Mouse (Mus musculus): ENCODE data around the gene Aox3. TPM values are rescaled to one million over a fixed set of nuclear protein-coding genes. Genes with fewer than 3 reads are reported as not detected.

The Aox3 gene
- polyA plus RNA-seq, 1 experiment: 0.03 TPM

GRCm38 (mm10) chr1:58144384-58145069, 31.6 kb downstream of the Aox3 start:
- 18% methylated on average over 10 of the region's 10 CpGs for WGBS
- Histone ChIP-seq H3K36me3 (ENCODE audit: control insufficient read depth, insufficient read depth, low read length) (no peaks in the 10 kb centered on the region), H3K27me3 (ENCODE audit: control insufficient read depth, insufficient read depth, low read length) (no peaks in the 10 kb centered on the region), H3K4me3 (ENCODE audit: low read depth, low read length) (no peak overlapping the region), H3K4me1 (ENCODE audit: control insufficient read depth, insufficient read depth, insufficient read length, low read length) (no peaks in the 10 kb centered on the region), H3K27ac (ENCODE audit: insufficient read depth, low read depth, low read length) (no peak overlapping the region)
- TF ChIP-seq CTCF (IDR thresholded peaks at IDR 0.05; ENCODE audit: extremely low read depth, insufficient read length, insufficient replicate concordance, low read depth, low read length) (no peak), POLR2A (IDR thresholded peaks at IDR 0.05; ENCODE audit: low read depth, low read length) (no peak)

DNA sequence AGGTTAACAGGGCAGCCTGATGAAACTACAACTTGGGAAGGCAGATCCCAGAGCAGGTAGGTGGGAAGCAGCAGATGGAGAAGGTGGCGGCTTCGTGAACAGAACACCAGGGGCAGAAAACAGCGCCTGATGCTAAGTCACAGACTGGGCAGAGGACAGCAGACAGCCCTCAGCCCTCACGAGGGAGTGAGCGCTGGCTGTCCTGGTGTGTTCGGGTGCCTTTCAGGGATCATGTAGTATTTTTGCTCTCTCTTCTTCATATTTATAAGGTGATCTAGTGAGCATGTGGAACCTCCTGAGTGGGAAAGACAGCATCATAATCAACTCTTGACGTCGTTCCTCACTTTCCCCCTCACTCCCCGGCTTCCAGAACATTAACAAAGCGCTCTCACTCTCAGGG, 33.1 kb downstream of the Aox3 start:
- no peak overlapping the region for H3K4me3 ChIP-seq (ENCODE audit: low read depth, low read length)
- no peaks in the 10 kb centered on the region for H3K27me3 ChIP-seq (ENCODE audit: control insufficient read depth, insufficient read depth, low read length)
- no peaks in the 10 kb centered on the region for H3K4me1 ChIP-seq (ENCODE audit: control insufficient read depth, insufficient read depth, insufficient read length, low read length)
- H3K36me3 ChIP-seq (ENCODE audit: control insufficient read depth, insufficient read depth, low read length): no peaks in the 10 kb centered on the region
- TF ChIP-seq POLR2A (IDR thresholded peaks at IDR 0.05; ENCODE audit: low read depth, low read length): no peak
- TF ChIP-seq CTCF (IDR thresholded peaks at IDR 0.05; ENCODE audit: extremely low read depth, insufficient read length, insufficient replicate concordance, low read depth, low read length): no peak
- WGBS: 84% methylated on average over 10 of the region's 10 CpGs
- H3K27ac ChIP-seq (ENCODE audit: insufficient read depth, low read depth, low read length): no peak overlapping the region

DNA sequence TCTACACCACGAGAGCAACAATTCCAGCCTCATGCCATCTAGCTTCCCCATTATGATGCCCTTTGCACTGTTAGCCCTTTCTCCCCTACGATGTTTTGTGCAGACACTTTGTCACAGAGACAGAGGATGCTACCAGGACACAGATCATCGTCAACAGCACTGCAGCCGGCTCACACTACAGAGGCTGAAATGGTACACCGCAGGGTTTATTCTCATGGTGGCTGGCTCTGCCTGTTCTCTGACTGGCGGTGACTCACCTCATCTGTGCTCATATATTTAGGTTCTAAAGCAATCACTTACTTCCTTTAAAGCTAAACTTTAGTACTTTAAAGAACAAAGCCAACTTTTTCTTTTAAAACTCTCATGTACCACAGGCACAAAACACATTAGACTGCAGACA, 34.8 kb downstream of the Aox3 start:
- 65% methylated on average over 6 of the region's 6 CpGs for WGBS
- Histone ChIP-seq H3K27me3 (ENCODE audit: control insufficient read depth, insufficient read depth, low read length) (no peaks in the 10 kb centered on the region), H3K27ac (ENCODE audit: insufficient read depth, low read depth, low read length) (no peak overlapping the region), H3K4me1 (ENCODE audit: control insufficient read depth, insufficient read depth, insufficient read length, low read length) (no peaks in the 10 kb centered on the region), H3K4me3 (ENCODE audit: low read depth, low read length) (no peak overlapping the region), H3K36me3 (ENCODE audit: control insufficient read depth, insufficient read depth, low read length) (no peaks in the 10 kb centered on the region)
- TF ChIP-seq POLR2A (IDR thresholded peaks at IDR 0.05; ENCODE audit: low read depth, low read length) (no peak), CTCF (IDR thresholded peaks at IDR 0.05; ENCODE audit: extremely low read depth, insufficient read length, insufficient replicate concordance, low read depth, low read length) (no peak)

GRCm38 (mm10) chr1:58152247-58152646, 39.3 kb downstream of the Aox3 start:
- no peak for TF ChIP-seq POLR2A (IDR thresholded peaks at IDR 0.05; ENCODE audit: low read depth, low read length)
- TF ChIP-seq CTCF (IDR thresholded peaks at IDR 0.05; ENCODE audit: extremely low read depth, insufficient read length, insufficient replicate concordance, low read depth, low read length): no peak
- Histone ChIP-seq H3K27me3 (ENCODE audit: control insufficient read depth, insufficient read depth, low read length) (no peaks in the 10 kb centered on the region), H3K36me3 (ENCODE audit: control insufficient read depth, insufficient read depth, low read length) (no peaks in the 10 kb centered on the region), H3K27ac (ENCODE audit: insufficient read depth, low read depth, low read length) (no peak overlapping the region), H3K4me3 (ENCODE audit: low read depth, low read length) (no peak overlapping the region), H3K4me1 (ENCODE audit: control insufficient read depth, insufficient read depth, insufficient read length, low read length) (no peaks in the 10 kb centered on the region)
- WGBS: 65% methylated on average over 8 of the region's 8 CpGs

DNA sequence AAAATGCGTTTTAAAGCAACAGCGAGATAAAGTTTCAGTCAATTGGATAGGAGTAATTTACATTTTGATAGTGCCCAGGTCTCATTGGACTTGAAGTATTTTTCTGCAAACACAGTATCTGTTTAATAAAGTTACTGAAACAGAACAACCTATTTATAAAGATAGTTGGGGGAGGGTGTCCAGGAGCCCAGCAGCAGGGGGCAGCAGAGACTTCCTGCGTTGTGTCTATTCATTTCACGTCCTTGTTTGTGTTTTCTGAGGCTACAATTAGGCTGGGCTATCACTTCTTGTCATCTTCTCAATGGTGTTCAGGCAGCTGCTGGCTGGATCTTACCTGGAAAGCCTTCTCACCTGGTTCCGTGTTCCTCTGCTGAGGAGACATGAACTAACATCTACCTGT, 43.8 kb downstream of the Aox3 start:
- H3K36me3 ChIP-seq (ENCODE audit: control insufficient read depth, insufficient read depth, low read length): no peaks in the 10 kb centered on the region
- no peaks in the 10 kb centered on the region for H3K27me3 ChIP-seq (ENCODE audit: control insufficient read depth, insufficient read depth, low read length)
- WGBS: 50% methylated on average over 5 of the region's 5 CpGs
- H3K4me3 ChIP-seq (ENCODE audit: low read depth, low read length): no peak overlapping the region
- H3K4me1 ChIP-seq (ENCODE audit: control insufficient read depth, insufficient read depth, insufficient read length, low read length): no peaks in the 10 kb centered on the region
- no peak overlapping the region for H3K27ac ChIP-seq (ENCODE audit: insufficient read depth, low read depth, low read length)
- TF ChIP-seq CTCF (IDR thresholded peaks at IDR 0.05; ENCODE audit: extremely low read depth, insufficient read length, insufficient replicate concordance, low read depth, low read length) (peak; percentile 65; the same call in 1 of the 2 replicates), POLR2A (IDR thresholded peaks at IDR 0.05; ENCODE audit: low read depth, low read length) (no peak)

DNA sequence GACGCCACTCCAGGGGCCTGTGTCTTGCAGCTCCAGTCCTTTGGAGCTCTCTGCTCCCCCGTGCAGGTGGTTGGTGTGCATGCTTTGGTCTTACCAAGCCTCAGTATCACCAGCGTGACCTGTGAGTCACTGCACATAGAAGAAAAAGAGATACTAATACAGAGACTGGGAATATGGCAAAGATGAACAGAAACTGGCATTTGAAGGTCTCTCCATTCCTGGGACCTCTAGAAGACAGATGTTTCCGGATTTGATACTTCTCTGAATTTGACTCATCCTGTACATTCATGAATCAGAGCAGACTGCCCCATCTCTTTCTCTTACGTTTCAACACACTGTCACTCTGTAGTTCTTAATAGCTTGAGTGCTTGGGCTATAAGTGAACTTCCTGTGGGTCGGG, 57.0 kb downstream of the Aox3 start:
- H3K4me3 ChIP-seq (ENCODE audit: low read depth, low read length): no peak overlapping the region
- no peaks in the 10 kb centered on the region; the same call in 1 of the 2 replicates for H3K27me3 ChIP-seq (ENCODE audit: control insufficient read depth, insufficient read depth, low read length)
- H3K27ac ChIP-seq (ENCODE audit: insufficient read depth, low read depth, low read length): no peak overlapping the region
- 66% methylated on average over 6 of the region's 6 CpGs for WGBS
- no peaks in the 10 kb centered on the region for H3K36me3 ChIP-seq (ENCODE audit: control insufficient read depth, insufficient read depth, low read length)
- no peaks in the 10 kb centered on the region for H3K4me1 ChIP-seq (ENCODE audit: control insufficient read depth, insufficient read depth, insufficient read length, low read length)
- no peak for TF ChIP-seq POLR2A (IDR thresholded peaks at IDR 0.05; ENCODE audit: low read depth, low read length)
- no peak for TF ChIP-seq CTCF (IDR thresholded peaks at IDR 0.05; ENCODE audit: extremely low read depth, insufficient read length, insufficient replicate concordance, low read depth, low read length)

- TF ChIP-seq POLR2A (IDR thresholded peaks at IDR 0.05; ENCODE audit: low read depth, low read length) (no peak), CTCF (IDR thresholded peaks at IDR 0.05; ENCODE audit: extremely low read depth, insufficient read length, insufficient replicate concordance, low read depth, low read length) (no peak)
- WGBS: 69% methylated on average over 5 of the region's 5 CpGs
- Histone ChIP-seq H3K27ac (ENCODE audit: insufficient read depth, low read depth, low read length) (no peak overlapping the region), H3K36me3 (ENCODE audit: control insufficient read depth, insufficient read depth, low read length) (no peaks in the 10 kb centered on the region), H3K27me3 (ENCODE audit: control insufficient read depth, insufficient read depth, low read length) (no peaks in the 10 kb centered on the region), H3K4me3 (ENCODE audit: low read depth, low read length) (no peak overlapping the region), H3K4me1 (ENCODE audit: control insufficient read depth, insufficient read depth, insufficient read length, low read length) (no peaks in the 10 kb centered on the region)
Measured at GRCm38 (mm10) chr1:58188514-58189175, 75.7 kb downstream of the Aox3 start.

Measured in small intestine, adult 2 months (tissue).